Mouse (Mus musculus): ENCODE results near the gene Troap. TPM values are rescaled to one million over a fixed set of nuclear protein-coding genes. Genes with fewer than 3 reads are reported as not detected.

Gene Troap
- polyA plus RNA-seq, 1 experiment = 49.0 TPM

GRCm38 (mm10) chr15:99115065-99115423 is 40.7 kb downstream of the Troap start:
- TF ChIP-seq MYOD1 (IDR thresholded peaks at IDR 0.05; ENCODE audit: control insufficient read depth, insufficient read length, low read depth) (no peak), CEBPB (IDR thresholded peaks at IDR 0.05; ENCODE audit: low read depth) (no peak), USF1 (IDR thresholded peaks at IDR 0.05; ENCODE audit: low read depth) (no peak), CTCF (IDR thresholded peaks at IDR 0.05; ENCODE audit: control insufficient read depth, insufficient read depth, insufficient read length) (no peak), MYOG (IDR thresholded peaks at IDR 0.05; ENCODE audit: control insufficient read depth, extremely low read depth, insufficient read length) (no peak), MAX (IDR thresholded peaks at IDR 0.05) (no peak), FOSL1 (IDR thresholded peaks at IDR 0.05; ENCODE audit: insufficient read depth, low read length, poor library complexity, severe bottlenecking) (no peak)
- Histone ChIP-seq H3K79me2 (ENCODE audit: control insufficient read depth, insufficient read depth) (no peaks in the 10 kb centered on the region), H3K4me3 (ENCODE audit: insufficient read depth, poor library complexity, severe bottlenecking) (no peak overlapping the region)

GRCm38 (mm10) chr15:99116539-99116938 is 42.2 kb downstream of the Troap start:
- Histone ChIP-seq H3K36me3 (ENCODE audit: control insufficient read depth, insufficient read depth) (no peaks in the 10 kb centered on the region), H3K79me3 (ENCODE audit: low read depth) (no peaks in the 10 kb centered on the region), H3K27me3 (ENCODE audit: control insufficient read depth, insufficient read depth, insufficient read length) (no peaks in the 10 kb centered on the region), H3ac (ENCODE audit: control insufficient read depth, insufficient read length, low read depth) (no peak overlapping the region), H3K79me2 (ENCODE audit: control insufficient read depth, insufficient read depth) (no peaks in the 10 kb centered on the region), H3K4me3 (ENCODE audit: insufficient read depth, poor library complexity, severe bottlenecking) (no peak overlapping the region)
- TF ChIP-seq CEBPB (IDR thresholded peaks at IDR 0.05; ENCODE audit: low read depth) (no peak), MYOD1 (IDR thresholded peaks at IDR 0.05; ENCODE audit: control insufficient read depth, insufficient read length, low read depth) (no peak), MAX (IDR thresholded peaks at IDR 0.05) (no peak), CTCF (IDR thresholded peaks at IDR 0.05; ENCODE audit: control insufficient read depth, insufficient read depth, insufficient read length) (no peak), USF1 (IDR thresholded peaks at IDR 0.05; ENCODE audit: low read depth) (no peak)

More at GRCm38 (mm10) chr15:99115065-99115423, 40.7 kb downstream of the Troap start:
- Histone ChIP-seq H3K36me3 (ENCODE audit: control insufficient read depth, insufficient read depth) (no peaks in the 10 kb centered on the region), H3K27me3 (ENCODE audit: control insufficient read depth, insufficient read depth, insufficient read length) (no peaks in the 10 kb centered on the region), H3K79me3 (ENCODE audit: low read depth) (no peaks in the 10 kb centered on the region), H3ac (ENCODE audit: control insufficient read depth, insufficient read length, low read depth) (no peak overlapping the region)

DNA sequence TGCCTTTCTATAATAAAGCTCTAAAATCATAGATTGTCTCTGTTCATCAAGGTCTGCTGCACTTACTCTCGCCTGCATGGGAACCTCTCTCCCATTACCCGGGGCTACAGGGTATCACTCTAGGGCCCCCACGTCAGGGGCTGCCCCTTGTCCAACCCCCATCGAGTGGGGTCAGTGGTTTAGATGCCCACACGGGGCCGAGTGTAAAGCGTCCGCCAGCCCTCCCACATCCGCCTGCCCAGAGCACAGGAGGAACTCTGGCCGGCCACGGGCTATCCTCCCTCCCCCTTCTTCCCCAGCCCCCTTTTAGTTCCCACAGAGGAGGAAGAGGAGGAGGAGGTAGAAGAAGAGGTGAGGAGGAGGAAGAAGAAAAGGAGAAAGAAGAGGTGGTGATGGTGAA is 46.4 kb downstream of the Troap start:
- Histone ChIP-seq H3K36me3 (ENCODE audit: control insufficient read depth, insufficient read depth) (no peaks in the 10 kb centered on the region), H3K79me3 (ENCODE audit: low read depth) (no peaks in the 10 kb centered on the region), H3ac (ENCODE audit: control insufficient read depth, insufficient read length, low read depth) (no peak overlapping the region), H3K27me3 (ENCODE audit: control insufficient read depth, insufficient read depth, insufficient read length) (no peaks in the 10 kb centered on the region), H3K79me2 (ENCODE audit: control insufficient read depth, insufficient read depth) (no peaks in the 10 kb centered on the region), H3K4me3 (ENCODE audit: insufficient read depth, poor library complexity, severe bottlenecking) (no peak overlapping the region)
- TF ChIP-seq MYOG (IDR thresholded peaks at IDR 0.05; ENCODE audit: control insufficient read depth, extremely low read depth, insufficient read length) (no peak), CEBPB (IDR thresholded peaks at IDR 0.05; ENCODE audit: low read depth) (no peak), MYOD1 (IDR thresholded peaks at IDR 0.05; ENCODE audit: control insufficient read depth, insufficient read length, low read depth) (no peak), MAX (IDR thresholded peaks at IDR 0.05) (no peak), FOSL1 (IDR thresholded peaks at IDR 0.05; ENCODE audit: insufficient read depth, low read length, poor library complexity, severe bottlenecking) (no peak), CTCF (IDR thresholded peaks at IDR 0.05; ENCODE audit: control insufficient read depth, insufficient read depth, insufficient read length) (no peak), USF1 (IDR thresholded peaks at IDR 0.05; ENCODE audit: low read depth) (no peak)

DNA sequence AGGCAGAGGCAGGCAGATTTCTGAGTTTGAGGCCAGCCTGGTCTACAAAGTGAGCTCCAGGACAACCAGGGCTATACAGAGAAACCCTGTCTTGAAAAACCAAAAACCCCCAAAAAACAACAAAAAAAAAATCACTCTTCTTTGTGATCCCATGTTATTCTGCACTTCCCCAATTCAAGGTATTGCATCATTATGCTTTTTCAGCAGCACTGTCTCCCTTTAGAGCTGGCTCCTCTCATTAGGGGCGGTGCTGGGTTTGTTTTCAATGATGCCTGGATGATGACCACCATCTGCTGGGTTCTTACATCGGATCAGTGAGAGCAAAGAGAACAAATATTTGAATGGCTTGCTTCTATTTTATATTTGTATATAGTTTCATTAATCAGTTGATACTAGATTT is 48.3 kb downstream of the Troap start:
- no peaks in the 10 kb centered on the region for H3K36me3 ChIP-seq (ENCODE audit: control insufficient read depth, insufficient read depth)
- H3K4me3 ChIP-seq (ENCODE audit: insufficient read depth, poor library complexity, severe bottlenecking) = no peak overlapping the region
- H3K79me3 ChIP-seq (ENCODE audit: low read depth) = peaks cover 8% of the 10 kb centered on the region
- H3K27me3 ChIP-seq (ENCODE audit: control insufficient read depth, insufficient read depth, insufficient read length) = no peaks in the 10 kb centered on the region
- H3K79me2 ChIP-seq (ENCODE audit: control insufficient read depth, insufficient read depth) = peaks cover 11% of the 10 kb centered on the region
- TF ChIP-seq USF1 (IDR thresholded peaks at IDR 0.05; ENCODE audit: low read depth) = no peak
- TF ChIP-seq MYOG (IDR thresholded peaks at IDR 0.05; ENCODE audit: control insufficient read depth, extremely low read depth, insufficient read length) = no peak
- no peak for TF ChIP-seq FOSL1 (IDR thresholded peaks at IDR 0.05; ENCODE audit: insufficient read depth, low read length, poor library complexity, severe bottlenecking)
- no peak for TF ChIP-seq CEBPB (IDR thresholded peaks at IDR 0.05; ENCODE audit: low read depth)
- no peak for TF ChIP-seq MAX (IDR thresholded peaks at IDR 0.05)
- no peak for TF ChIP-seq CTCF (IDR thresholded peaks at IDR 0.05; ENCODE audit: control insufficient read depth, insufficient read depth, insufficient read length)
- no peak for TF ChIP-seq MYOD1 (IDR thresholded peaks at IDR 0.05; ENCODE audit: control insufficient read depth, insufficient read length, low read depth)
- no peak overlapping the region for H3ac ChIP-seq (ENCODE audit: control insufficient read depth, insufficient read length, low read depth)

DNA sequence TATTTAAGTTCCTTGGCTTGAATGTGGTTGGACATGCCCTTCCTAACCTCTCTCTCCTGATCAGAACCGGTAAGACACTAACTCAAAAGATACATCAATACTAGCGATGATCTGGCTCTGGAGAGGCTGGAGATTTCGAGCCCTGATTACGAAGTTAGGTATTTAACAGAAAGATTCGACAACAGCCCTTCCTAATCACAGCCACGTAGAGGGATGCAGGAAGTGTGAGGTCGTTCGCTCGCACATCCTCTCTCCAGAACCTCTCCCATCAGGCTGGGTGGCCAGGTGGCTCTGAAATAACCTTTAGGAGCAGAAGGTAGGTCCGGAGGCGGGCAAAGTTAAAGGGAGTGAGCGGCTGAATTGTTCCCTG is 51.3 kb downstream of the Troap start, which contains the start of gene Spats2:
TSS of gene Spats2 (plus strand) at position 206 of the 370 bp plus-strand sequence.
- Histone ChIP-seq H3K36me3 (ENCODE audit: control insufficient read depth, insufficient read depth) (no peaks in the 10 kb centered on the region), H3K79me3 (ENCODE audit: low read depth) (peaks cover 16% of the 10 kb centered on the region), H3K4me3 (ENCODE audit: insufficient read depth, poor library complexity, severe bottlenecking) (peak within 1 kb of the TSS; percentile 96), H3K27me3 (ENCODE audit: control insufficient read depth, insufficient read depth, insufficient read length) (no peaks in the 10 kb centered on the region), H3ac (ENCODE audit: control insufficient read depth, insufficient read length, low read depth) (peak within 1 kb of the TSS; percentile 80), H3K79me2 (ENCODE audit: control insufficient read depth, insufficient read depth) (peaks cover 42% of the 10 kb centered on the region)
- TF ChIP-seq MYOD1 (IDR thresholded peaks at IDR 0.05; ENCODE audit: control insufficient read depth, insufficient read length, low read depth) (no peak), FOSL1 (IDR thresholded peaks at IDR 0.05; ENCODE audit: insufficient read depth, low read length, poor library complexity, severe bottlenecking) (no peak), CEBPB (IDR thresholded peaks at IDR 0.05; ENCODE audit: low read depth) (no peak), MYOG (IDR thresholded peaks at IDR 0.05; ENCODE audit: control insufficient read depth, extremely low read depth, insufficient read length) (no peak), CTCF (IDR thresholded peaks at IDR 0.05; ENCODE audit: control insufficient read depth, insufficient read depth, insufficient read length) (no peak), MAX (IDR thresholded peaks at IDR 0.05) (no peak), USF1 (IDR thresholded peaks at IDR 0.05; ENCODE audit: low read depth) (no peak)

All from C2C12 (cell line).